Comparison of ENCODE assay signal across 33 mouse cellular contexts in genomic region chrX:165049929-165050328, GRCm38 (mm10). TPM values are rescaled to one million over a fixed set of nuclear protein-coding genes. Genes with fewer than 3 reads are reported as not detected.
DNase-seq lines count a peak whose midpoint lies in the region; ATAC-seq and TF ChIP-seq lines count a peak whose summit lies in the region.
"Had no signal": no experiment of that assay in that cellular context is flagged by ENCODE, and none has a peak within 500 bp of the region (broad histone marks: within the 10 kb centered on the region; RNA-seq: fewer than 3 reads in every experiment).

No protein-coding gene starts in this region.

- no peaks in the 10 kb centered on the region for H3K36me3 ChIP-seq in liver, adult 2 months (ENCODE audit: control insufficient read depth, insufficient read depth, low read length)
- no peaks in the 10 kb centered on the region for H3K36me3 ChIP-seq in liver, embryonic 11.5 days (ENCODE audit: control insufficient read depth, insufficient read depth, low read length)
- no peaks in the 10 kb centered on the region for H3K36me3 ChIP-seq in liver, embryonic 14.5 days (replicated peaks; ENCODE audit: control insufficient read depth, insufficient read depth, low read depth)
- no peaks in the 10 kb centered on the region for H3K36me3 ChIP-seq in liver, postnatal 0 days (replicated peaks; ENCODE audit: insufficient read depth, low read length)
- H3K36me3 ChIP-seq: embryonic facial prominence, embryonic 13.5 days; embryonic facial prominence, embryonic 15.5 days; forebrain, embryonic 10.5 days; forebrain, embryonic 12.5 days; G1E had no signal

- WGBS in liver, adult 2 months, result 12% methylated on average over 1 of the region's 1 CpGs
- 84% methylated on average over 1 of the region's 1 CpGs for WGBS in liver, embryonic 11.5 days
- WGBS in liver, embryonic 14.5 days (ENCODE audit: insufficient replicate concordance), result 52% methylated on average over 1 of the region's 1 CpGs
- 67% methylated on average over 1 of the region's 1 CpGs for WGBS in liver, postnatal 0 days (ENCODE audit: insufficient replicate concordance)

- H3K9ac ChIP-seq in liver, adult 2 months (ENCODE audit: low read depth, low read length), result no peak overlapping the region
- H3K9ac ChIP-seq in liver, embryonic 11.5 days (ENCODE audit: low read depth, low read length), result no peak overlapping the region
- H3K9ac ChIP-seq in liver, embryonic 14.5 days (replicated peaks), result no peak overlapping the region
- no peak overlapping the region for H3K9ac ChIP-seq in liver, postnatal 0 days (replicated peaks)
- H3K9ac ChIP-seq: embryonic facial prominence, embryonic 13.5 days; embryonic facial prominence, embryonic 15.5 days; forebrain, embryonic 12.5 days had no signal

- H3K27ac ChIP-seq in liver, adult 2 months (replicated peaks; ENCODE audit: insufficient read depth, low read depth, low read length), result no peak overlapping the region
- H3K27ac ChIP-seq in liver, embryonic 11.5 days (ENCODE audit: low read depth, low read length), result no peak overlapping the region
- no peak overlapping the region for H3K27ac ChIP-seq in liver, embryonic 14.5 days
- H3K27ac ChIP-seq in liver, postnatal 0 days (ENCODE audit: low read depth), result no peak overlapping the region
- H3K27ac ChIP-seq: embryonic facial prominence, embryonic 13.5 days; embryonic facial prominence, embryonic 15.5 days; forebrain, embryonic 10.5 days; forebrain, embryonic 12.5 days had no signal

- H3K27me3 ChIP-seq in liver, adult 2 months (ENCODE audit: control insufficient read depth, insufficient read depth, low read length), result no peaks in the 10 kb centered on the region
- no peaks in the 10 kb centered on the region for H3K27me3 ChIP-seq in liver, embryonic 11.5 days (replicated peaks; ENCODE audit: control insufficient read depth, insufficient read depth, low read length)
- no peaks in the 10 kb centered on the region for H3K27me3 ChIP-seq in liver, embryonic 14.5 days (ENCODE audit: control insufficient read depth, insufficient read depth, low read length)
- H3K27me3 ChIP-seq in liver, postnatal 0 days (ENCODE audit: insufficient read depth, low read length), result no peaks in the 10 kb centered on the region
- H3K27me3 ChIP-seq: CH12.LX; embryonic facial prominence, embryonic 15.5 days; Patski had no signal

- H3K4me3 ChIP-seq in liver, adult 2 months (ENCODE audit: insufficient read depth, low read depth, low read length), result no peak overlapping the region
- no peak overlapping the region for H3K4me3 ChIP-seq in liver, embryonic 11.5 days (ENCODE audit: low read depth, low read length)
- no peak overlapping the region for H3K4me3 ChIP-seq in liver, embryonic 14.5 days (ENCODE audit: insufficient read depth in 1 of 2, low read depth in 2 of 2, low read length in 2 of 2)
- no peak overlapping the region for H3K4me3 ChIP-seq in liver, postnatal 0 days (ENCODE audit: low read depth, low read length)
- H3K4me3 ChIP-seq: embryonic facial prominence, embryonic 13.5 days; embryonic facial prominence, embryonic 15.5 days; erythroblast, embryonic 14.5 days; forebrain, embryonic 10.5 days; forebrain, embryonic 12.5 days had no signal

- no peak for TF ChIP-seq EP300 in liver, embryonic 14.5 days (IDR thresholded peaks at IDR 0.05; ENCODE audit: low read depth)
- TF ChIP-seq EP300 in liver, postnatal 0 days (IDR thresholded peaks at IDR 0.05; ENCODE audit: low read depth), result no peak

- no peak for ATAC-seq in liver, embryonic 11.5 days (replicated peaks; ENCODE audit: low FRiP score)
- 0 out of 2 replicates have a peak, but pooled peaks have one; percentile 37 for ATAC-seq in liver, embryonic 14.5 days (ENCODE audit: insufficient read depth)
- ATAC-seq in liver, postnatal 0 days, result peak; percentile 96
- ATAC-seq: activated CD4-positive, CD25-positive, alpha-beta regulatory T cell, adult 4 months; CD4-positive, CD25-positive, alpha-beta regulatory T cell, adult 4 months; forebrain, embryonic 14.5 days; forebrain, embryonic 16.5 days; Patski had no signal

- no peaks in the 10 kb centered on the region for H3K79me2 ChIP-seq in liver, adult 2 months (ENCODE audit: control insufficient read depth, insufficient read depth, low read length)

- TF ChIP-seq CTCF in liver, adult 2 months (IDR thresholded peaks at IDR 0.05; ENCODE audit: low read depth, low read length), result no peak
- no peak for TF ChIP-seq CTCF in liver, embryonic 14.5 days (IDR thresholded peaks at IDR 0.05; ENCODE audit: low read depth)
- no peak for TF ChIP-seq CTCF in liver, postnatal 0 days (IDR thresholded peaks at IDR 0.05; ENCODE audit: low read depth)

- no peak for TF ChIP-seq POLR2A in liver, adult 2 months (IDR thresholded peaks at IDR 0.05; ENCODE audit: extremely low read depth, insufficient read depth, low read length)

- H3K9me3 ChIP-seq in liver, embryonic 11.5 days (ENCODE audit: control insufficient read depth, low read length), result no peaks in the 10 kb centered on the region
- H3K9me3 ChIP-seq in liver, embryonic 14.5 days (ENCODE audit: control insufficient read depth, low read length), result no peaks in the 10 kb centered on the region
- H3K9me3 ChIP-seq in liver, postnatal 0 days (ENCODE audit: low read length), result no peaks in the 10 kb centered on the region
- H3K9me3 ChIP-seq: embryonic facial prominence, embryonic 13.5 days; embryonic facial prominence, embryonic 15.5 days; forebrain, embryonic 10.5 days; forebrain, embryonic 12.5 days; G1E had no signal

- H3K4me2 ChIP-seq in liver, embryonic 11.5 days, result no peak overlapping the region
- H3K4me2 ChIP-seq in liver, embryonic 14.5 days (ENCODE audit: low read depth), result no peak overlapping the region
- H3K4me2 ChIP-seq in liver, postnatal 0 days (ENCODE audit: low read depth, low read length), result no peak overlapping the region
- H3K4me2 ChIP-seq: embryonic facial prominence, embryonic 13.5 days; embryonic facial prominence, embryonic 15.5 days; forebrain, embryonic 12.5 days had no signal

- H3K4me1 ChIP-seq in liver, adult 2 months (ENCODE audit: control insufficient read depth, insufficient read depth, low read length), result peaks cover 2% of the 10 kb centered on the region; the same call in 1 of the 2 replicates
- no peaks in the 10 kb centered on the region for H3K4me1 ChIP-seq in liver, embryonic 11.5 days (replicated peaks; ENCODE audit: control insufficient read depth, insufficient read depth, low read length)
- H3K4me1 ChIP-seq in liver, embryonic 14.5 days (replicated peaks; ENCODE audit: control insufficient read depth in 2 of 2, insufficient read depth in 2 of 2, low read length in 1 of 2), result no peaks in the 10 kb centered on the region
- no peaks in the 10 kb centered on the region for H3K4me1 ChIP-seq in liver, postnatal 0 days (ENCODE audit: insufficient read depth)
- H3K4me1 ChIP-seq: embryonic facial prominence, embryonic 13.5 days; embryonic facial prominence, embryonic 15.5 days; forebrain, embryonic 10.5 days; forebrain, embryonic 12.5 days had no signal

- DNase-seq in liver, adult 2 months (ENCODE audit: extremely low read depth, low read depth, low spot score), result peak; percentile 97
- no peak for DNase-seq in liver, embryonic 11.5 days (ENCODE audit: low spot score)
- DNase-seq in liver, embryonic 14.5 days (ENCODE audit: low read depth in 3 of 3, low spot score in 3 of 3), result no peak
- DNase-seq in liver, result no peak
- peak; percentile 24 for DNase-seq in liver, postnatal 0 days
- DNase-seq in adrenal gland, postnatal 36 days, result no peak
- DNase-seq: adrenal gland, adult 8-10 months; adrenal gland, postnatal 14 days; B cell, adult 2 months; cerebellum, adult 11 months; cerebellum, adult 18-20 months; cerebellum, adult 8-10 months; cerebellum, adult 9-11 months; cerebellum, postnatal 14 days; cerebellum, postnatal 36 days; embryo, embryonic 11 days had no signal

RNA-seq across cellular contexts. Expression of gene Gm17604, which starts 45.3 kb away (rescaled TPM):
- total RNA-seq in liver, adult 2 months (2014; rRNA removed), result not detected in 2 replicates
- polyA plus RNA-seq in liver, adult 2 months (2012; rRNA removed), result not detected in 2 replicates
- polyA plus RNA-seq in liver, embryonic 11.5 days (2014; fragmentation: Nextera tagmentation; extraction: Ambion mirVana), result not detected in 2 replicates
- polyA plus RNA-seq in liver, embryonic 14.5 days (2012; rRNA removed), result not detected in 2 replicates
- not detected in 2 replicates for polyA plus RNA-seq in liver, embryonic 14.5 days (2014; fragmentation: Nextera tagmentation; extraction: Ambion mirVana)
- not detected in 2 replicates for polyA plus RNA-seq in liver, postnatal 0 days (2015; fragmentation: Nextera tagmentation; extraction: Ambion mirVana)
- total RNA-seq in adrenal gland, postnatal 36 days (2021), result not detected
- total RNA-seq: adrenal gland, adult 18-20 months; adrenal gland, adult 8-10 months; adrenal gland, postnatal 14 days; adrenal gland, postnatal 4 days; CH12.LX; common myeloid progenitor, adult 5-6 weeks; G1E had no signal
- polyA plus RNA-seq: activated CD4-positive, CD25-positive, alpha-beta regulatory T cell, adult 4 months; brain, embryonic 14.5 days; CD4-positive, CD25-positive, alpha-beta regulatory T cell, adult 4 months; embryonic facial prominence, embryonic 11.5 days; embryonic facial prominence, embryonic 13.5 days; embryonic facial prominence, embryonic 15.5 days; erythroblast, embryonic 14.5 days; forebrain, embryonic 10.5 days; forebrain, embryonic 12.5 days; forebrain, embryonic 14.5 days; forebrain, embryonic 16.5 days; G1E; Patski had no signal

Comparison
In these comparisons a context has a peak if more than half of its experiments do, and no peak if none do; other contexts are left out.
1. DNase-seq: peak in liver, adult 2 months (single experiment) and liver, postnatal 0 days (single experiment); none in liver, embryonic 11.5 days (single experiment), liver, embryonic 14.5 days (0 of 3), liver (single experiment) and adrenal gland, postnatal 36 days (0 of 2).